Mouse (Mus musculus): ENCODE data around the gene Usp54. TPM values are rescaled to one million over a fixed set of nuclear protein-coding genes. Genes with fewer than 3 reads are reported as not detected.
"Not testable (repeated sequence)": the region's sequence is repeated elsewhere in the genome, so short reads cannot be mapped to it uniquely, and the experiment has no call there.

Usp54 gene
- polyA plus RNA-seq, 1 experiment, result 3.3 TPM

GRCm38 (mm10) chr14:20600203-20600602 is 40.7 kb downstream of the Usp54 start:
- Histone ChIP-seq H3K4me3 (ENCODE audit: insufficient read depth, poor library complexity, severe bottlenecking) (no peak overlapping the region), H3K79me3 (ENCODE audit: low read depth) (no peaks in the 10 kb centered on the region), H3K79me2 (ENCODE audit: control insufficient read depth, insufficient read depth) (no peaks in the 10 kb centered on the region), H3K36me3 (ENCODE audit: control insufficient read depth, insufficient read depth) (no peaks in the 10 kb centered on the region), H3ac (ENCODE audit: control insufficient read depth, insufficient read length, low read depth) (no peak overlapping the region), H3K27me3 (ENCODE audit: control insufficient read depth, insufficient read depth, insufficient read length) (no peaks in the 10 kb centered on the region)
- TF ChIP-seq CTCF (IDR thresholded peaks at IDR 0.05; ENCODE audit: control insufficient read depth, insufficient read depth, insufficient read length) (no peak), FOSL1 (IDR thresholded peaks at IDR 0.05; ENCODE audit: insufficient read depth, low read length, poor library complexity, severe bottlenecking) (no peak), CEBPB (IDR thresholded peaks at IDR 0.05; ENCODE audit: low read depth) (no peak), USF1 (IDR thresholded peaks at IDR 0.05; ENCODE audit: low read depth) (no peak), MYOD1 (IDR thresholded peaks at IDR 0.05; ENCODE audit: control insufficient read depth, insufficient read length, low read depth) (no peak), MAX (IDR thresholded peaks at IDR 0.05) (no peak), MYOG (IDR thresholded peaks at IDR 0.05; ENCODE audit: control insufficient read depth, extremely low read depth, insufficient read length) (no peak)

- Histone ChIP-seq H3K79me2 (ENCODE audit: control insufficient read depth, insufficient read depth) (no peaks in the 10 kb centered on the region), H3K36me3 (ENCODE audit: control insufficient read depth, insufficient read depth) (no peaks in the 10 kb centered on the region), H3K27me3 (ENCODE audit: control insufficient read depth, insufficient read depth, insufficient read length) (no peaks in the 10 kb centered on the region), H3K4me3 (ENCODE audit: insufficient read depth, poor library complexity, severe bottlenecking) (no peak overlapping the region), H3K79me3 (ENCODE audit: low read depth) (no peaks in the 10 kb centered on the region), H3ac (ENCODE audit: control insufficient read depth, insufficient read length, low read depth) (no peak overlapping the region)
- TF ChIP-seq MYOD1 (IDR thresholded peaks at IDR 0.05; ENCODE audit: control insufficient read depth, insufficient read length, low read depth), result no peak
- TF ChIP-seq FOSL1 (IDR thresholded peaks at IDR 0.05; ENCODE audit: insufficient read depth, low read length, poor library complexity, severe bottlenecking), result no peak
- no peak for TF ChIP-seq CTCF (IDR thresholded peaks at IDR 0.05; ENCODE audit: control insufficient read depth, insufficient read depth, insufficient read length)
- no peak for TF ChIP-seq CEBPB (IDR thresholded peaks at IDR 0.05; ENCODE audit: low read depth)
- TF ChIP-seq MYOG (IDR thresholded peaks at IDR 0.05; ENCODE audit: control insufficient read depth, extremely low read depth, insufficient read length), result no peak
- TF ChIP-seq USF1 (IDR thresholded peaks at IDR 0.05; ENCODE audit: low read depth), result no peak
- TF ChIP-seq MAX (IDR thresholded peaks at IDR 0.05), result no peak
Observed at GRCm38 (mm10) chr14:20599542-20599941, 41.3 kb downstream of the Usp54 start.

DNA sequence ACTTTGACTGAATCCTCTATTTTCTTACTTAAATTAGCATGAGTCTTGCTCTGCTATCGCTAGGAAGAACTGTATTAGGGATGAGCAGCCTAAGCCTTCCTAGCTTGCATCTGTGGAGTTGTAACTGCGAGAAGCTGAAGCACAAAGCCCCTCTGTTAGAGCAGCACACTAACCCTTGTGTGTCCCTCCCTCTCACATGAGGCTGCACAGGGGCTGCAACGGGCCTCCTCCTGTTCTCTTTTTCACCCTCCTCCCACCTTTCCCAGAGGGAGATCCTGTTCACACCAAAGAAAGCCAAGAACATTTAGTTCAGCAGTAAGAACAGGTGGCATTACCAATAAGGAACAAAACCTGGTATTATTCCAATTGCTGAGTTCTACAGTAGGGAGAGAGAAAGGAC is 45.1 kb downstream of the Usp54 start:
- Histone ChIP-seq H3K79me2 (ENCODE audit: control insufficient read depth, insufficient read depth) (no peaks in the 10 kb centered on the region), H3ac (ENCODE audit: control insufficient read depth, insufficient read length, low read depth) (no peak overlapping the region), H3K36me3 (ENCODE audit: control insufficient read depth, insufficient read depth) (no peaks in the 10 kb centered on the region), H3K79me3 (ENCODE audit: low read depth) (no peaks in the 10 kb centered on the region), H3K27me3 (ENCODE audit: control insufficient read depth, insufficient read depth, insufficient read length) (no peaks in the 10 kb centered on the region), H3K4me3 (ENCODE audit: insufficient read depth, poor library complexity, severe bottlenecking) (no peak overlapping the region)
- no peak for TF ChIP-seq CTCF (IDR thresholded peaks at IDR 0.05; ENCODE audit: control insufficient read depth, insufficient read depth, insufficient read length)
- no peak for TF ChIP-seq MAX (IDR thresholded peaks at IDR 0.05)
- no peak for TF ChIP-seq FOSL1 (IDR thresholded peaks at IDR 0.05; ENCODE audit: insufficient read depth, low read length, poor library complexity, severe bottlenecking)
- no peak for TF ChIP-seq CEBPB (IDR thresholded peaks at IDR 0.05; ENCODE audit: low read depth)
- TF ChIP-seq MYOG (IDR thresholded peaks at IDR 0.05; ENCODE audit: control insufficient read depth, extremely low read depth, insufficient read length), result no peak
- TF ChIP-seq MYOD1 (IDR thresholded peaks at IDR 0.05; ENCODE audit: control insufficient read depth, insufficient read length, low read depth), result no peak
- TF ChIP-seq USF1 (IDR thresholded peaks at IDR 0.05; ENCODE audit: low read depth), result no peak

GRCm38 (mm10) chr14:20587458-20587857 is 53.4 kb downstream of the Usp54 start:
- Histone ChIP-seq H3K4me3 (ENCODE audit: insufficient read depth, poor library complexity, severe bottlenecking) (no peak overlapping the region), H3ac (ENCODE audit: control insufficient read depth, insufficient read length, low read depth) (no peak overlapping the region), H3K27me3 (ENCODE audit: control insufficient read depth, insufficient read depth, insufficient read length) (no peaks in the 10 kb centered on the region), H3K79me2 (ENCODE audit: control insufficient read depth, insufficient read depth) (no peaks in the 10 kb centered on the region), H3K36me3 (ENCODE audit: control insufficient read depth, insufficient read depth) (no peaks in the 10 kb centered on the region), H3K79me3 (ENCODE audit: low read depth) (no peaks in the 10 kb centered on the region)
- no peak for TF ChIP-seq FOSL1 (IDR thresholded peaks at IDR 0.05; ENCODE audit: insufficient read depth, low read length, poor library complexity, severe bottlenecking)
- no peak for TF ChIP-seq USF1 (IDR thresholded peaks at IDR 0.05; ENCODE audit: low read depth)
- no peak for TF ChIP-seq CTCF (IDR thresholded peaks at IDR 0.05; ENCODE audit: control insufficient read depth, insufficient read depth, insufficient read length)
- TF ChIP-seq MYOD1 (IDR thresholded peaks at IDR 0.05; ENCODE audit: control insufficient read depth, insufficient read length, low read depth), result no peak

DNA sequence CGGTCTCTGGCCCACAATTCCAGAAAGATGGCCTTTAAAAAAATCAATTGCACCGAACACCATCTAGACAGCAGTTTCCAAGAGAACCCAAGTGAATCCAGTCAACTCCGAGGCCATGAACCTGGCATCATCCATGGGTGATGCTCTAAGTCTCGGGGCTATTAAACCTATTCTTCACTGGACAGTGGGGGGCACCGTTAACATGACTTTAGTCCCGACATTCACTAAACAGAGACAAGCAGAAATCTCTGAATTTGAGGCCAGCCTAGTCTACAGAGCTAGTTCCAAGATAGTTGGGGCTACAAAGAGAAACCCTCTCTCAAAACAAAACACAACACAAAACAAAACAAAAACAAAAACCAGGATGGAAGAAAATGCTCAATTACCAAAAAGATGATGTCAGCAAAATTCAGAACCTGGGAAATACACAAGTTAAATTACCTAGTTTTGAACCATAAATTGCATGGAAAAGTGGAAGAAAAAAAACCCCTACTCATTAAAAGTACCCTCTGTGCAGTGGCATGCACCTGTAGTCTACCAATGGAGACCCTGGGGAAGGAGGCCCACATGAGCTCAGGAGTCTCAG is 61.9 kb downstream of the Usp54 start:
- Histone ChIP-seq H3K79me3 (ENCODE audit: low read depth) (no peaks in the 10 kb centered on the region), H3K27me3 (ENCODE audit: control insufficient read depth, insufficient read depth, insufficient read length) (no peaks in the 10 kb centered on the region), H3ac (ENCODE audit: control insufficient read depth, insufficient read length, low read depth) (no peak overlapping the region), H3K4me3 (ENCODE audit: insufficient read depth, poor library complexity, severe bottlenecking) (no peak overlapping the region), H3K36me3 (ENCODE audit: control insufficient read depth, insufficient read depth) (peaks cover 6% of the 10 kb centered on the region), H3K79me2 (ENCODE audit: control insufficient read depth, insufficient read depth) (no peaks in the 10 kb centered on the region)
- TF ChIP-seq CEBPB (IDR thresholded peaks at IDR 0.05; ENCODE audit: low read depth) (no peak), CTCF (IDR thresholded peaks at IDR 0.05; ENCODE audit: control insufficient read depth, insufficient read depth, insufficient read length) (peak; percentile 17)

GRCm38 (mm10) chr14:20576179-20576578 is 64.7 kb downstream of the Usp54 start:
- H3K4me3 ChIP-seq (ENCODE audit: insufficient read depth, poor library complexity, severe bottlenecking), result no peak overlapping the region
- no peak for TF ChIP-seq CEBPB (IDR thresholded peaks at IDR 0.05; ENCODE audit: low read depth)
- peak; percentile 10 for TF ChIP-seq CTCF (IDR thresholded peaks at IDR 0.05; ENCODE audit: control insufficient read depth, insufficient read depth, insufficient read length)
- H3K27me3 ChIP-seq (ENCODE audit: control insufficient read depth, insufficient read depth, insufficient read length), result no peaks in the 10 kb centered on the region
- no peak overlapping the region for H3ac ChIP-seq (ENCODE audit: control insufficient read depth, insufficient read length, low read depth)
- no peaks in the 10 kb centered on the region for H3K79me2 ChIP-seq (ENCODE audit: control insufficient read depth, insufficient read depth)
- peaks cover 6% of the 10 kb centered on the region for H3K36me3 ChIP-seq (ENCODE audit: control insufficient read depth, insufficient read depth)
- H3K79me3 ChIP-seq (ENCODE audit: low read depth), result no peaks in the 10 kb centered on the region

DNA sequence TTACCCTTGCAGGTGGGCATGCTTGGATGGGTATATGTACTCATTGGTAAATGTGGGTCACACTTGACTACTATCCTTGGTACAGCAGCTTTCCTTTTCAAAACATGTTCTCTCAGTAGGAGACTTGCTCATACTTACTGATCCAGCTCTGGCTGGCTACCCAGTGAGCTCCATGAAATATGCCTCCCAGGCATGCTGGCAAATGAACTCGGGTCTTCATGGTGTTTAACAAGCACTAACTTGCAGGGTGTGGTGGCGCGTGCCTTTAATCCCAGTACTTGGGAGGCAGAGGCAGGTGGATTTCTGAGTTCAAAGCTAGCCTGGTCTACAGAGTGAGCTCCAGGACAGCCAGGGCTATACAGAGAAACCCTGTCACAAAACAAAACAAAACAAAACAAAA is 67.7 kb downstream of the Usp54 start:
- not testable (repeated sequence) for H3K79me2 ChIP-seq (ENCODE audit: control insufficient read depth, insufficient read depth); H3ac ChIP-seq (ENCODE audit: control insufficient read depth, insufficient read length, low read depth); H3K79me3 ChIP-seq (ENCODE audit: low read depth); H3K4me3 ChIP-seq (ENCODE audit: insufficient read depth, poor library complexity, severe bottlenecking); H3K27me3 ChIP-seq (ENCODE audit: control insufficient read depth, insufficient read depth, insufficient read length)
- H3K36me3 ChIP-seq (ENCODE audit: control insufficient read depth, insufficient read depth), result peaks cover 22% of the 10 kb centered on the region
